9 mouse cellular contexts compared by ENCODE assay signal in genomic region chr16:20642161-20642560, GRCm38 (mm10). TPM values are rescaled to one million over a fixed set of nuclear protein-coding genes. Genes with fewer than 3 reads are reported as not detected.
DNase-seq lines count a peak whose midpoint lies in the region; ATAC-seq lines count a peak whose summit lies in the region.
"Had no signal": no experiment of that assay in that cellular context is flagged by ENCODE, and none has a peak within 500 bp of the region (broad histone marks: within the 10 kb centered on the region; RNA-seq: fewer than 3 reads in every experiment).

No protein-coding gene starts in this region.

- DNase-seq in heart, adult 11 months, result peak; percentile 92
- no peak for DNase-seq in heart, postnatal 25 days (ENCODE audit: low spot score)
- peak; percentile 65 for DNase-seq in cerebellum, adult 11-12 months
- DNase-seq in forelimb bud, embryonic 11.5 days (ENCODE audit: low read depth, low spot score), result peak; percentile 51
- peak; percentile 86 for DNase-seq in intestine, embryonic 14.5 days (ENCODE audit: low spot score)
- peak; percentile 83 to 84 for DNase-seq in left cerebral cortex, postnatal 14 days (ENCODE audit: low spot score in 2 of 2)
- DNase-seq in midbrain, embryonic 11.5 days (ENCODE audit: low spot score, missing footprints), result peak; percentile 92
- peak; percentile 14 for DNase-seq in spleen, adult 12 weeks (ENCODE audit: low spot score)

- H3K4me1 ChIP-seq in intestine, embryonic 14.5 days (replicated peaks; ENCODE audit: control insufficient read depth, insufficient read depth, low read length), result no peaks in the 10 kb centered on the region
- no peaks in the 10 kb centered on the region for H3K4me1 ChIP-seq in midbrain, embryonic 11.5 days (ENCODE audit: control insufficient read depth, insufficient read depth, low read length)

- no peaks in the 10 kb centered on the region for H3K36me3 ChIP-seq in intestine, embryonic 14.5 days (ENCODE audit: control insufficient read depth, insufficient read depth, low read length)
- H3K36me3 ChIP-seq in midbrain, embryonic 11.5 days (ENCODE audit: control insufficient read depth, insufficient read depth, low read length), result no peaks in the 10 kb centered on the region
- H3K36me3 ChIP-seq: limb, embryonic 15.5 days had no signal

- H3K27ac ChIP-seq in intestine, embryonic 14.5 days (ENCODE audit: low read depth), result no peak overlapping the region
- H3K27ac ChIP-seq in midbrain, embryonic 11.5 days (ENCODE audit: low read depth, low read length), result no peak overlapping the region
- H3K27ac ChIP-seq: limb, embryonic 15.5 days had no signal

- intact Hi-C loops in heart, postnatal 25 days (cut with DNase I), result loop anchor here (1.0 to 5.0 kb wide), 2 partner anchors 95 to 146 kb away; partner anchors contain the start of gene Abcf3
- intact Hi-C loops in left cerebral cortex, postnatal 14 days (cut with DNase I), result loop anchor here (5.0 kb wide), 2 partner anchors 125 to 145 kb away; partner anchors contain the start of genes Dvl3 and Eif2b5

- H3K9ac ChIP-seq in intestine, embryonic 14.5 days (ENCODE audit: low read length), result no peak overlapping the region
- no peak overlapping the region for H3K9ac ChIP-seq in midbrain, embryonic 11.5 days (ENCODE audit: low read length)
- H3K9ac ChIP-seq: limb, embryonic 15.5 days had no signal

- no peaks in the 10 kb centered on the region for H3K9me3 ChIP-seq in intestine, embryonic 14.5 days (ENCODE audit: control insufficient read depth, low read length)
- no peaks in the 10 kb centered on the region for H3K9me3 ChIP-seq in midbrain, embryonic 11.5 days (ENCODE audit: control insufficient read depth, low read length)
- H3K9me3 ChIP-seq: limb, embryonic 15.5 days had no signal

- H3K27me3 ChIP-seq in intestine, embryonic 14.5 days (replicated peaks; ENCODE audit: control insufficient read depth, insufficient read depth, low read length), result no peaks in the 10 kb centered on the region
- H3K27me3 ChIP-seq in midbrain, embryonic 11.5 days (ENCODE audit: control insufficient read depth, insufficient read depth, low read length), result no peaks in the 10 kb centered on the region
- H3K27me3 ChIP-seq: limb, embryonic 15.5 days had no signal

- ATAC-seq in intestine, embryonic 14.5 days (replicated peaks; ENCODE audit: low FRiP score, low TSS enrichment, low read depth), result peak; percentile 74
- peak; percentile 59 for ATAC-seq in midbrain, embryonic 11.5 days (ENCODE audit: low FRiP score)

- no peak overlapping the region for H3K4me2 ChIP-seq in intestine, embryonic 14.5 days (ENCODE audit: low read length)
- H3K4me2 ChIP-seq in midbrain, embryonic 11.5 days, result no peak overlapping the region
- H3K4me2 ChIP-seq: limb, embryonic 15.5 days had no signal

- 4% methylated on average over 8 of the region's 8 CpGs for WGBS in intestine, embryonic 14.5 days
- 5% methylated on average over 7 of the region's 8 CpGs for WGBS in midbrain, embryonic 11.5 days

- H3K4me3 ChIP-seq in intestine, embryonic 14.5 days (ENCODE audit: low read depth, low read length), result no peak overlapping the region
- no peak overlapping the region for H3K4me3 ChIP-seq in midbrain, embryonic 11.5 days (ENCODE audit: low read depth, low read length)
- H3K4me3 ChIP-seq: limb, embryonic 15.5 days had no signal

RNA-seq across cellular contexts. Expression of gene Psmd2, which starts 9.3 kb away (rescaled TPM):
- total RNA-seq in heart, postnatal 25 days (2021), result 100 to 1,000 TPM; 190 to 201 TPM
- polyA plus RNA-seq in intestine, embryonic 14.5 days (2014; fragmentation: Nextera tagmentation; extraction: Ambion mirVana), result 291 and 321 TPM in 2 replicates
- total RNA-seq in left cerebral cortex, postnatal 14 days (2021), result 100 to 1,000 TPM; 238 to 253 TPM
- 474 and 502 TPM in 2 replicates for polyA plus RNA-seq in midbrain, embryonic 11.5 days (2014; fragmentation: Nextera tagmentation; extraction: Ambion mirVana)

RNA-seq across cellular contexts. Expression of gene Ece2, which starts 12.5 kb away (rescaled TPM):
- total RNA-seq in heart, postnatal 25 days (2021), result under 1 TPM; 0.56 to 0.57 TPM
- 1.0 and 1.2 TPM in 2 replicates for polyA plus RNA-seq in intestine, embryonic 14.5 days (2014; fragmentation: Nextera tagmentation; extraction: Ambion mirVana)
- 10 to 100 TPM; 22.3 to 26.2 TPM for total RNA-seq in left cerebral cortex, postnatal 14 days (2021)
- 2.5 and 4.0 TPM in 2 replicates for polyA plus RNA-seq in midbrain, embryonic 11.5 days (2014; fragmentation: Nextera tagmentation; extraction: Ambion mirVana)

RNA-seq across cellular contexts. Expression of gene Camk2n2, which starts 21.1 kb away (rescaled TPM):
- under 1 TPM; 0.65 to 0.73 TPM for total RNA-seq in heart, postnatal 25 days (2021)
- 1.6 and 1.7 TPM in 2 replicates for polyA plus RNA-seq in intestine, embryonic 14.5 days (2014; fragmentation: Nextera tagmentation; extraction: Ambion mirVana)
- 100 to 1,000 TPM; 176 to 177 TPM for total RNA-seq in left cerebral cortex, postnatal 14 days (2021)
- 4.9 and 5.2 TPM in 2 replicates for polyA plus RNA-seq in midbrain, embryonic 11.5 days (2014; fragmentation: Nextera tagmentation; extraction: Ambion mirVana)

RNA-seq across cellular contexts. Expression of gene Eif4g1, which starts 26.0 kb away (rescaled TPM):
- total RNA-seq in heart, postnatal 25 days (2021), result 100 to 1,000 TPM; 388 to 397 TPM
- polyA plus RNA-seq in intestine, embryonic 14.5 days (2014; fragmentation: Nextera tagmentation; extraction: Ambion mirVana), result 157 and 171 TPM in 2 replicates
- total RNA-seq in left cerebral cortex, postnatal 14 days (2021), result 100 to 1,000 TPM; 330 to 342 TPM
- 132 and 142 TPM in 2 replicates for polyA plus RNA-seq in midbrain, embryonic 11.5 days (2014; fragmentation: Nextera tagmentation; extraction: Ambion mirVana)

RNA-seq across cellular contexts. Expression of gene Alg3, which starts 30.6 kb away (rescaled TPM):
- 10 to 100 TPM; 11.5 to 12.1 TPM for total RNA-seq in heart, postnatal 25 days (2021)
- 51.3 and 53.6 TPM in 2 replicates for polyA plus RNA-seq in intestine, embryonic 14.5 days (2014; fragmentation: Nextera tagmentation; extraction: Ambion mirVana)
- total RNA-seq in left cerebral cortex, postnatal 14 days (2021), result 10 to 100 TPM; 13.0 to 14.3 TPM
- polyA plus RNA-seq in midbrain, embryonic 11.5 days (2014; fragmentation: Nextera tagmentation; extraction: Ambion mirVana), result 54.6 and 55.1 TPM in 2 replicates

Comparison
In these comparisons a context has a peak if more than half of its experiments do, and no peak if none do; other contexts are left out.
1. RNA of gene Ece2, which starts 12.5 kb away (total RNA-seq): 22.3 to 26.2 TPM in left cerebral cortex, postnatal 14 days; 0.56 to 0.57 TPM in heart, postnatal 25 days; every median in the first group is over 10 times any median in the second.
2. RNA of gene Camk2n2, which starts 21.1 kb away (total RNA-seq): 176 to 177 TPM in left cerebral cortex, postnatal 14 days; 0.65 to 0.73 TPM in heart, postnatal 25 days; every median in the first group is over 100 times any median in the second.